Mouse (Mus musculus) spleen, adult 2 months (tissue): ENCODE results near the gene Peli2. TPM values are rescaled to one million over a fixed set of nuclear protein-coding genes. Genes with fewer than 3 reads are reported as not detected.
A peak's percentile ranks its signal among the peaks of the same experiment; 100 is the strongest.

Experiments used
- DNase-seq, 2 experiments: peaks; one replicate each; pipeline versions ENCODE4 v3.0.0 to v3.0.0-alpha.2; 2012 to 2021; ENCODE audit warnings: low spot score in 2 of 2, low read depth in 1 of 2
- H3K27ac ChIP-seq: fragments of 200-500 bp; 2 replicates; pipeline ENCODE4 v1.5.1; 2012; ENCODE audit warnings: low read length, inconsistent platforms; ENCODE audit not compliant: insufficient read depth
- H3K27me3 ChIP-seq: fragments of 200-500 bp; 2 replicates; pipeline ENCODE4 v1.6.1; 2012; ENCODE audit warnings: mild to moderate bottlenecking, moderate library complexity, low read length, inconsistent platforms; ENCODE audit not compliant: control insufficient read depth, insufficient read depth
- H3K36me3 ChIP-seq: fragments of 200-500 bp; 2 replicates; pipeline ENCODE4 v1.6.1; 2012; ENCODE audit warnings: mild to moderate bottlenecking, low read length, inconsistent platforms; ENCODE audit not compliant: control insufficient read depth, insufficient read depth
- H3K4me1 ChIP-seq: fragments of 200-500 bp; 2 replicates; pipeline ENCODE4 v1.6.1; 2011; ENCODE audit warnings: inconsistent platforms; ENCODE audit not compliant: control insufficient read depth, insufficient read depth, insufficient read length
- H3K4me3 ChIP-seq: fragments of 200-500 bp; 2 replicates; pipeline ENCODE4 v1.5.1; 2011; ENCODE audit warnings: mild to moderate bottlenecking, inconsistent platforms; ENCODE audit not compliant: insufficient read depth, insufficient read length; ENCODE audit errors: extremely low read depth
- CTCF ChIP-seq: fragments of 200-500 bp; IDR thresholded peaks from 2 replicates; pipeline ENCODE4 v1.5.1; 2011; ENCODE audit warnings: mild to moderate bottlenecking, inconsistent platforms; ENCODE audit not compliant: insufficient read depth, insufficient read length, insufficient replicate concordance; ENCODE audit errors: extremely low read depth
- POLR2A ChIP-seq: fragments of 200-500 bp; IDR thresholded peaks from 2 replicates; pipeline ENCODE4 v1.6.1; 2011; ENCODE audit warnings: low read depth, low read length, inconsistent platforms
- WGBS: fragments of 180-500 bp; shearing (Covaris S2); methylation state at CpG from one replicate; pipeline ENCODE4 v1.1.7; 2018; 5-methylcytosine and 5-hydroxymethylcytosine counted together
- polyA plus RNA-seq: library from polyadenylated mRNA; depleted of rRNA; stranded (reverse); fragments of >200 nt; gene quantifications from 2 replicates; pipeline ENCODE4 v1.2.3, GENCODE M21; 2012

Gene Peli2
- polyA plus RNA-seq, 1 experiment: 3.1 TPM

DNA sequence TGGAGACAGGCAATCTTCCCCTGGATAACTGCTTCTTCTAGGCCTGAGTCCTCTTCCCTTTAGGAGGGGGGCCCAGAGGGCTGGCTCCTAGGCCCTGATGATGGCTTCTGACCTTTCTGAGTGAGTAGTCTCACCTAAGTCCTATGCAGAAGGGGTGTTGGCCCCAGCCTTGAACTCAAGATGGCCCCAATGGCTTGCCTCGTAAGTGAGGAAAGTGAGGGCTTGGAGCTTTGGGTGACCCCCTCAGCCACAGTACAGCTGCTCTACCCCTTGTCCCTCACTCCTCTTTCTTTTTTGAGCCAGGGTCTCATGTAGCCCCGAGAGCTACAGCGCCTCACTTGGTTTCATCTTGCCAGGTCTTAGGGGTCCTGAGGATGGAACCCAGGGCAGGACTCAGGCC, 11.6 kb downstream of the Peli2 start:
- WGBS: 90% methylated on average over 3 of the region's 3 CpGs
- TF ChIP-seq CTCF (no peak), POLR2A (no peak)
- no peaks in the 10 kb centered on the region for H3K4me1 ChIP-seq
- DNase-seq: no peak
- H3K36me3 ChIP-seq: no peaks in the 10 kb centered on the region
- no peaks in the 10 kb centered on the region for H3K27me3 ChIP-seq
- no peak overlapping the region for H3K4me3 ChIP-seq
- no peak overlapping the region for H3K27ac ChIP-seq

DNA sequence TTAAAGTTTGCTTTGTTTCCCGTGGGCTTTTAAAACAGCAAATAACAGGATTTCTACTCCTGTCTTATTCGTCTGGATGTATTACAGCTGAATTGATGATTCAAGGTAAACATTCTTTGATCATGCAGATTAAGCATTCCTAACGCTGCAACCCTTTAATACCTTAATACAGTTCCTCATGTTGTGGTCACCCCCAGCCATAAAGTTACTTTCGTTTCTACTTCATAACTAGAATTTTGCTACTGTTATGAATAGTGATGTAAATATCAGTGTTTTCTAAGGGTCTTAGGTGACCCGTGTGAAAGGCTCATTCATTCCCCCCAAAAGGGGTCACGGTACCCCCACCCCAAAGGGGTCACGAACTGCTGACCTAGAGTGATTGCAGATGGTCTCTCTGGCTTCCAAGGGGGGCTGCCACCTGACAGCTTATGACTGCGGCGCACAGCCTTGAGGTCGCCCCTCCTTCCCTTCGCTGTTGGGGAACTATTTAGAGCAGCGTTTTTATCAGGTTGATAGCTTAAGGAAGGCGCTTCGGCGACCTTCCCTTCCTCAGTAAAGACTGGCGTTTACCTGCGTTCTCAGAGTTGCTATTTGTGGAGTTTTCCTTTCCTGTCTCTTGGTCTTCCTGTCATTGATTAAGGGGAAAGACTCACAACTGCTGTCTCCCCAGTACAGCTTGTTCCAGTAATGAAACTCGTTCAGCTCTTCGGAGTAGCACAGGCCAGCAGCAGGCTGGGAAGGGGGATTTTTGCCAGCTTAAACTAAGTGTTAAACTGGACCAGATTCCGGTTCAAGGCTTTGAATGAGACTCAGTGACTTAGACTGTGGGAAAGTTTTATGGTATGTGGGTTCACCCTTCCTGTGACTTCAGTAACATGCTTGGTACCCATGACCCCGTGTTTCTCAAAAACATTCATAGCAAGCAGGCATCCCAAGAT, 12.5 kb downstream of the Peli2 start:
- no peak overlapping the region for H3K27ac ChIP-seq
- no peak for DNase-seq
- no peaks in the 10 kb centered on the region for H3K27me3 ChIP-seq
- H3K4me1 ChIP-seq: no peaks in the 10 kb centered on the region
- H3K4me3 ChIP-seq: peak overlapping the region; percentile 31; the same call in 1 of the 2 replicates
- 6% methylated on average over 21 of the region's 21 CpGs for WGBS
- TF ChIP-seq POLR2A: no peak
- no peaks in the 10 kb centered on the region for H3K36me3 ChIP-seq

DNA sequence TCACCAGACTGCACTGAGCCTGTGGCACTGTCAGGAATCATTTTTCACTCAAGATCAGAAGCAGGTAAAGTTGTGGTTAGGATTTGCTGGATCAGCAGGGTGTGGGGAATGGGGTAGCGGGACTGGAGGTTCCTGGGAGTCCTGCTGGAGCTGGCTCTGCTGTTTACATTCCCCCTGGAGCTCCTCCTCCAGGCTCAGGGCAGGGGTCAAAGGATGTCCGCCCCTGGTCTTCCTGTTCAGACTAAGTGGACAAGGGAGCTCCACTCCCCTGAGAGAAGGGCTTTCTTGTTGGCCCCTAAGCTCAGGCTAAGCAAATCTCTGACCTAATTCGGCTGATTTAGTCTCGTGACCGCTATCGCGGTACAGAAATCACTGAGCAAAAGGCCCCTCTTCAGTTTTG, 13.7 kb downstream of the Peli2 start:
- DNase-seq: no peak
- no peak overlapping the region for H3K4me3 ChIP-seq
- H3K36me3 ChIP-seq: no peaks in the 10 kb centered on the region
- H3K27me3 ChIP-seq: no peaks in the 10 kb centered on the region
- WGBS: 78% methylated on average over 7 of the region's 7 CpGs
- H3K27ac ChIP-seq: no peak overlapping the region; the same call in 1 of the 2 replicates
- no peaks in the 10 kb centered on the region for H3K4me1 ChIP-seq
- no peak for TF ChIP-seq CTCF
- TF ChIP-seq POLR2A: no peak

DNA sequence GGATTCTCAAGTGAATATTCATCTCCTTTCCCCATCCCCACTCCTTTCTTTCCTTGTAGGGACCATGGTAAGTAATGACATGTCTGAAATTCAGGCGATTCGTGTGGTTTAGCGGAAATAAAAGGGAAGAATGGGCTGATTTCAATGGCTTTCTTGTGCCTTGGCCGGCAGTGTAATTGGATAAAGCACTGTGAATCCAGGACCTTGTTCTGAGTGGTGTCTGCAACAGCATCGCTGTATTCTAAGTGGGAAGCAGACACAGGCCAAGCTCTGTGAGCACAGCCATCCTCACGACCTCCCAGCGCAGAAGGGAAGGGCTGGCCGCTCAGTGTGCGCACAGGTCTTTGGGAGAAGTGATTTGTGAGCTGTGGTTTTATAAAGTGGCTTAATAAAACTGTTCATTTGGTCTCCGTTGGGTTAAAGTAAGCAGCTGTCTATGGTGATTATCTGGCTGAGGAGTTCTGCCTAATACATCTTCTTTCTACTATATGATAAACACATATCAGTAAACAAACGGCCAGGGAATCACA, 15.3 kb downstream of the Peli2 start:
- no peaks in the 10 kb centered on the region for H3K36me3 ChIP-seq
- no peaks in the 10 kb centered on the region for H3K27me3 ChIP-seq
- no peak for DNase-seq
- H3K27ac ChIP-seq: no peak overlapping the region
- TF ChIP-seq POLR2A (no peak), CTCF (no peak)
- 88% methylated on average over 11 of the region's 11 CpGs for WGBS
- no peaks in the 10 kb centered on the region for H3K4me1 ChIP-seq
- H3K4me3 ChIP-seq: no peak overlapping the region

DNA sequence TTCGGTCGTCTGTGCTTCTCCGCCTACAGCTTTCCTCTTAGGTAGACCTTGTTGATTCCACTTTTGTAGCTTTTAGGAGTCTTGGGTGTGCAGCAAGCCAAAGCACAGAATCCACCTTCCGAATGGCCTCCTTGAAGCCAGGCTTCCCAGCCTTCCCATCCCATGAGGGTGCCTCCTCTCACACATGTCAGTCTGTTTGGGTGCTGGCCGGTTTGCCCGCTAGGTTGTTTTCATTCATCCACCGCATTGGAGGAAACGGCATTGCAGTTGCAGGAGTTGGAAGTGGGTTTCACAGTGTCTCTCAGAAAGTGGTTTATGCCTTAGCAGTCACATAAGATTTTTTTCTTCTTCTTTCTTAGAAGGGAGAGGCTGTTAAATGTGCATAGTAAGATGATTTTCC, 17.1 kb downstream of the Peli2 start:
- TF ChIP-seq CTCF (no peak), POLR2A (no peak)
- Histone ChIP-seq H3K4me3 (no peak overlapping the region), H3K27ac (no peak overlapping the region), H3K4me1 (no peaks in the 10 kb centered on the region), H3K36me3 (no peaks in the 10 kb centered on the region), H3K27me3 (no peaks in the 10 kb centered on the region)
- 41% methylated on average over 8 of the region's 8 CpGs for WGBS
- no peak for DNase-seq

DNA sequence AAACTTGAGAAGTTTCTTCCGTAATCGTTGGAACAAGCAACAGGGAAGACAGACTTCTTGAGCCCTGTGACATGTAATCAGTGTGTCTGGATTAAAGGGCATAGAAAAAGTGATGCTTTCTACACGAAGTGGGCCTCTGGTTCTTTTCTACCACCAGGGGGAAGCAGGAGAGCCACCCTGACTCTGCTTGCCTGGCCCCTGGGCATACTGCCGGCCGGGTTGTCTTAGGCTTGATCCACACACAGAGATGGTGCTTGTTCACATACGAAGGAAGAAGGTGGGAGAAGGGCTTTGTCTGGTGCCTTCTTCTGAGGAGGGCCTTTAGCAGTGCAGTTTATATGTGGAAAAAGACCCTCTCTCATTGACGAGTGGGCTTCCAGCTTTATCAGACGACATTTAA, 17.5 kb downstream of the Peli2 start:
- Histone ChIP-seq H3K36me3 (no peaks in the 10 kb centered on the region), H3K4me3 (no peak overlapping the region), H3K27me3 (no peaks in the 10 kb centered on the region), H3K27ac (no peak overlapping the region), H3K4me1 (no peaks in the 10 kb centered on the region)
- DNase-seq: no peak
- TF ChIP-seq CTCF (peak; percentile 21; the same call in 1 of the 2 replicates), POLR2A (no peak)
- 43% methylated on average over 8 of the region's 8 CpGs for WGBS

DNA sequence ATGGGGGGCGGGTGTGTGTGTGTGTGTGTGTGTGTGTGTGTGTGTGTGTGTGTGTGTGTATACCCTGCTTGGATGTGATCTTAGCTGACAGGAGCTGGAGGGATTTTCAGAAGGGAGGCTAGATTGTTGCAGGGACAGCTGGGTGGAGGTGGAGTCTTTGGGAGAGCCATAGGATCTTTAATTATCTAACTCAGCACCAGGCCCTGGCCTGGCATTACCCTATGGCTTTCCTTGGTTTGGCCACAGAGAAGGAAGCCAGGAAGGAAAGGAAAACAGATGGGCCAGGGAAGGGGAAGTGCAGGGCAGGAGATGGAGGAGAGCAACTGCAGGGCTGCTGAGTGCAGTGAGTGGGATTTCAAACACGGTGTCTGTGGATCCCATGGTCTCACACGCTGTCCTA, 18.8 kb downstream of the Peli2 start:
- Histone ChIP-seq H3K27ac (no peak overlapping the region), H3K4me3 (no peak overlapping the region), H3K27me3 (no peaks in the 10 kb centered on the region), H3K36me3 (no peaks in the 10 kb centered on the region), H3K4me1 (no peaks in the 10 kb centered on the region)
- TF ChIP-seq CTCF (no peak), POLR2A (no peak)
- WGBS: 76% methylated on average over 3 of the region's 3 CpGs
- no peak for DNase-seq
